Mouse (Mus musculus) kidney, adult 2 months (tissue): Measurements from ENCODE around the gene Gm20683. TPM values are rescaled to one million over a fixed set of nuclear protein-coding genes. Genes with fewer than 3 reads are reported as not detected.

Experiments used
- DNase-seq: peaks from one replicate; pipeline ENCODE4 v3.0.0; 2021
- H3K27ac ChIP-seq: fragments of 200-500 bp; 2 replicates; pipeline ENCODE4 v1.5.1; 2012; ENCODE audit warnings: low read depth, low read length, control low read depth, inconsistent platforms; ENCODE audit not compliant: insufficient read depth
- H3K27me3 ChIP-seq: fragments of 200-500 bp; replicated peaks from 2 replicates; pipeline ENCODE4 v1.6.1; 2012; ENCODE audit warnings: mild to moderate bottlenecking, moderate library complexity, low read length, inconsistent platforms; ENCODE audit not compliant: control insufficient read depth, insufficient read depth
- H3K36me3 ChIP-seq: fragments of 200-500 bp; 2 replicates; pipeline ENCODE4 v1.6.1; 2012; ENCODE audit warnings: mild to moderate bottlenecking, moderate library complexity, low read length, inconsistent platforms; ENCODE audit not compliant: control insufficient read depth, insufficient read depth
- H3K4me1 ChIP-seq: fragments of 200-500 bp; 2 replicates; pipeline ENCODE4 v1.6.1; 2011; ENCODE audit warnings: low read length; ENCODE audit not compliant: control insufficient read depth, insufficient read depth
- H3K4me3 ChIP-seq: fragments of 200-500 bp; 2 replicates; pipeline ENCODE4 v1.5.1; 2011; ENCODE audit warnings: mild to moderate bottlenecking, low read depth, low read length, control low read depth; ENCODE audit not compliant: insufficient read depth
- CTCF ChIP-seq: fragments of 200-500 bp; conservative IDR thresholded peaks from 2 replicates; pipeline ENCODE4 v1.5.1; 2011; ENCODE audit warnings: low read depth, mild to moderate bottlenecking, control low read depth, low read length, moderate library complexity, mixed read lengths; ENCODE audit not compliant: insufficient read depth, insufficient read length
- POLR2A ChIP-seq: fragments of 200-500 bp; IDR thresholded peaks from one replicate; pipeline ENCODE4 v1.6.1; 2011; ENCODE audit warnings: low read depth, low read length, control low read depth
- WGBS: fragments of 180-500 bp; shearing (Covaris S2); methylation state at CpG from one replicate; pipeline ENCODE4 v1.1.7; 2018; 5-methylcytosine and 5-hydroxymethylcytosine counted together
- polyA plus RNA-seq: library from polyadenylated mRNA; depleted of rRNA; stranded (reverse); fragments of >200 nt; gene quantifications from 2 replicates; pipeline ENCODE4 v1.2.3, GENCODE M21; 2012

The Gm20683 gene
- polyA plus RNA-seq, 1 experiment: 26.3 TPM

- Histone ChIP-seq H3K4me1 (peaks cover 18% of the 10 kb centered on the region; the same call in 1 of the 2 replicates), H3K27ac (peak overlapping the region; percentile 88), H3K27me3 (no peaks in the 10 kb centered on the region), H3K4me3 (peak overlapping the region; percentile 87), H3K36me3 (no peaks in the 10 kb centered on the region)
- TF ChIP-seq CTCF: no peak
- TF ChIP-seq POLR2A: no peak
- DNase-seq: no peak
- 8% methylated on average over 7 of the region's 7 CpGs for WGBS
These were observed 25.9 kb upstream of the Gm20683 start for GRCm38 (mm10) chr17:25867509-25867835.

- H3K36me3 ChIP-seq: no peaks in the 10 kb centered on the region
- H3K27ac ChIP-seq: peak overlapping the region; percentile 67
- H3K27me3 ChIP-seq: no peaks in the 10 kb centered on the region
- TF ChIP-seq POLR2A: no peak
- no peak for TF ChIP-seq CTCF
- peaks cover 10% of the 10 kb centered on the region; the same call in 1 of the 2 replicates for H3K4me1 ChIP-seq
- peak; percentile 77 for DNase-seq
- peak overlapping the region; percentile 13 for H3K4me3 ChIP-seq
- WGBS: 79% methylated on average over 3 of the region's 3 CpGs
These were observed 24.6 kb upstream of the Gm20683 start for GRCm38 (mm10) chr17:25866172-25866571.

GRCm38 (mm10) chr17:25865288-25865687 lies 23.7 kb upstream of the Gm20683 start:
- H3K36me3 ChIP-seq: no peaks in the 10 kb centered on the region
- 73% methylated on average over 11 of the region's 11 CpGs for WGBS
- H3K27me3 ChIP-seq: no peaks in the 10 kb centered on the region
- TF ChIP-seq POLR2A: no peak
- TF ChIP-seq CTCF: no peak
- peak; percentile 28 for DNase-seq
- H3K4me3 ChIP-seq: peak overlapping the region; percentile 5; the same call in 1 of the 2 replicates
- H3K4me1 ChIP-seq: peaks cover 15% of the 10 kb centered on the region; the same call in 1 of the 2 replicates
- H3K27ac ChIP-seq: peak overlapping the region; percentile 67

GRCm38 (mm10) chr17:25864311-25864710 lies 22.7 kb upstream of the Gm20683 start:
- peak; percentile 68 for DNase-seq
- WGBS: 56% methylated on average over 14 of the region's 14 CpGs

GRCm38 (mm10) chr17:25863681-25864080 lies 22.1 kb upstream of the Gm20683 start:
- 60% methylated on average over 6 of the region's 6 CpGs for WGBS
- peak; percentile 38 for TF ChIP-seq CTCF
- no peak for TF ChIP-seq POLR2A
- Histone ChIP-seq H3K4me1 (peaks cover 11% of the 10 kb centered on the region; the same call in 1 of the 2 replicates), H3K4me3 (no peak overlapping the region), H3K36me3 (no peaks in the 10 kb centered on the region), H3K27me3 (no peaks in the 10 kb centered on the region), H3K27ac (peak overlapping the region; percentile 20; the same call in 1 of the 2 replicates)
- peak; percentile 79 for DNase-seq

More at GRCm38 (mm10) chr17:25864311-25864710, 22.7 kb upstream of the Gm20683 start:
- TF ChIP-seq CTCF: no peak
- TF ChIP-seq POLR2A: no peak
- H3K4me3 ChIP-seq: no peak overlapping the region
- peak overlapping the region; percentile 14; the same call in 1 of the 2 replicates for H3K27ac ChIP-seq
- H3K4me1 ChIP-seq: peaks cover 15% of the 10 kb centered on the region; the same call in 1 of the 2 replicates
- H3K27me3 ChIP-seq: no peaks in the 10 kb centered on the region
- H3K36me3 ChIP-seq: no peaks in the 10 kb centered on the region

- peak; percentile 68 for DNase-seq
- Histone ChIP-seq H3K36me3 (no peaks in the 10 kb centered on the region), H3K4me1 (peaks cover 11% of the 10 kb centered on the region; the same call in 1 of the 2 replicates), H3K27me3 (no peaks in the 10 kb centered on the region), H3K4me3 (peak overlapping the region; percentile 62), H3K27ac (peak overlapping the region; percentile 58)
- TF ChIP-seq POLR2A (no peak), CTCF (no peak)
- 7% methylated on average over 6 of the region's 6 CpGs for WGBS
These were observed 20.4 kb upstream of the Gm20683 start for GRCm38 (mm10) chr17:25861704-25862612.
